Mouse (Mus musculus): Measurements from ENCODE around the gene Gm20388. TPM values are rescaled to one million over a fixed set of nuclear protein-coding genes. Genes with fewer than 3 reads are reported as not detected.
A peak's percentile ranks its signal among the peaks of the same experiment; 100 is the strongest.

Gm20388 gene
- polyA plus RNA-seq, 1 experiment from 2014 or later = 5.5 TPM

DNA sequence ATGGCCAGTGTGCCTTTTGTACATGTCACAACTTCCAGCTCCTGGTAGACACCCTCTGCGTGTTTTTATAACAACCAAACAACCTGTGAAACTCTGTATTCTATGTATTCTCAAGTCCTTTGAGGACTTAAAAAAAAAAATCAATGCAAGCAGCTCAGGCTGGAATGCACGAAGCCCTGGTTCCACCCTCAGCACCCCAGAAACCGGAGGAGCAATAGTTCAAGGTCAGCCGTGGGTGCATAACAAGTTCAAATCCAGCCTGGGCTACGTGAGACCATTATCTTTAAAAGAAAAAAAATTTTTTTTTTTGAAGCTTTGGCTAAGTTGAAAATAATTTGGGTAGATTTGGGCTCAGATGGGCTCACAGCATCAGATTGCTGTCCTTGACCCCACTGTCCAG, 353.2 kb downstream of the Gm20388 start:
- Histone ChIP-seq H3K27me3 (peaks cover 5% of the 10 kb centered on the region), H3K9me3 (no peaks in the 10 kb centered on the region), H3K9ac (no peak overlapping the region), H3K4me3 (no peak overlapping the region), H3K27ac (peak overlapping the region; percentile 98), H3K4me1 (peaks cover 91% of the 10 kb centered on the region), H3K36me3 (no peaks in the 10 kb centered on the region), H3K4me2 (no peak overlapping the region)
- no peak for ATAC-seq (ENCODE audit: borderline replicate concordance, extremely low read depth, low FRiP score, low TSS enrichment)
- WGBS = 84% methylated on average over 5 of the region's 5 CpGs

GRCm38 (mm10) chr8:120264388-120264943, 353.8 kb downstream of the Gm20388 start:
- peak overlapping the region; percentile 22 for H3K4me3 ChIP-seq
- H3K27ac ChIP-seq = peak overlapping the region; percentile 98
- H3K4me2 ChIP-seq = peak overlapping the region; percentile 58
- H3K9me3 ChIP-seq = no peaks in the 10 kb centered on the region
- no peak for ATAC-seq (ENCODE audit: borderline replicate concordance, extremely low read depth, low FRiP score, low TSS enrichment)
- H3K4me1 ChIP-seq = peaks cover 94% of the 10 kb centered on the region
- H3K36me3 ChIP-seq = no peaks in the 10 kb centered on the region
- peaks cover 5% of the 10 kb centered on the region for H3K27me3 ChIP-seq
- no peak overlapping the region for H3K9ac ChIP-seq
- 22% methylated on average over 13 of the region's 13 CpGs for WGBS

DNA sequence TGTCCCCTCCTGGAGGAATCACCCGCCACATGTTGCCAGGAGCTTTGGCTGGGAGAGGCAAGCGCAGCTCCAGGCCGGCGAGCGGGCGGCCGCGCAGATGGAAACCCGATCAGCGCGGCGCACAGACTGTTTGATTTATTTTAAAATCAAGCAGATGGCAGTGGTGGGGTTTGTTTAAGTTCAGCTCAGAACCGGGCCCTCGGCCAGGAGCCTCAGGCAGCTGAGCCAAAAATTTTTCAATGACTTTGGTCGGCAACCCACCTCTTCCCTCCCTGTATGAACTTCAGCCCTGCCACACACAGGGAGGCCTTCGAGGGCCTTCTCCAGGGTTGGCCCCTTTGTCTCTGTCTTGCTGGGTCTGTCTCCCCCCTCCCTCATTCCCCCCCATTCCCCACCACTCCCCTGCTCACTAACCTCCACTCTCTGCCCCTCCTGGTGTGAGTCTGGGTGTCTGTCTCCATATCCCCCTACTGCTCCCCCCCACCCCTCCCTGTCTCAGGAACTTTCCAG, 354.4 kb downstream of the Gm20388 start:
- peaks cover 5% of the 10 kb centered on the region for H3K27me3 ChIP-seq
- H3K4me3 ChIP-seq = peak overlapping the region; percentile 22
- peak; percentile 79 for ATAC-seq (ENCODE audit: borderline replicate concordance, extremely low read depth, low FRiP score, low TSS enrichment)
- peak overlapping the region; percentile 98 for H3K27ac ChIP-seq
- peak overlapping the region; percentile 58 for H3K4me2 ChIP-seq
- H3K36me3 ChIP-seq = no peaks in the 10 kb centered on the region
- no peak overlapping the region for H3K9ac ChIP-seq
- H3K4me1 ChIP-seq = peaks cover 96% of the 10 kb centered on the region
- WGBS = under 1% methylated on average over 16 of the region's 16 CpGs
- no peaks in the 10 kb centered on the region for H3K9me3 ChIP-seq

- Histone ChIP-seq H3K4me2 (peak overlapping the region; percentile 58), H3K4me3 (no peak overlapping the region), H3K27ac (peak overlapping the region; percentile 98), H3K4me1 (peaks cover 96% of the 10 kb centered on the region), H3K36me3 (no peaks in the 10 kb centered on the region), H3K9me3 (no peaks in the 10 kb centered on the region), H3K9ac (0 out of 2 replicates have a peak overlapping the region, but pooled peaks have one; percentile 13), H3K27me3 (peaks cover 5% of the 10 kb centered on the region)
- ATAC-seq (ENCODE audit: borderline replicate concordance, extremely low read depth, low FRiP score, low TSS enrichment) = peak; percentile 55
- WGBS = 7% methylated on average over 4 of the region's 4 CpGs
These were observed 354.8 kb downstream of the Gm20388 start for GRCm38 (mm10) chr8:120265471-120265870.

DNA sequence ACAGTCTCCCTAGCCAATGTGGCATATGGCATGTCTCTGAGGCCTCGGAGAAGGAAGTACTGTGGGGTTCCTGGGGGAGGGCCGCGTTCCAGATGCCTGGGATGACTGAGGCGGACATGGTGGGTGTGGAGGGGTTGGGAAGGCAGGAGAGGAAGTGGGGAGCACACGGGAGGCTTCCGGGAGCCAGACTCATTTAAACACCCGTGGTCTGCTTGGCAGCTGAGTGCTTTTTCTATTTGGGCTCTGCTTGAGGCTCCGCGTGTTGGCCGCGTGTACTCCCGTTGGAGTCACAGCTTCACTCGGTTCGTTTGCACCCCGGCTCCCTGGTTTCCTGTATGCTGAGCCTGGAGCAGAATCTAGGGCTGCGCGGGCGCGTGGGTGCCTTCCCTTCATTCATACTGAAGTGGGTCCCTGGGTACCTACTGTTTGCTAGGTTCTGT, 357.9 kb downstream of the Gm20388 start:
- WGBS = 42% methylated on average over 19 of the region's 19 CpGs
- Histone ChIP-seq H3K36me3 (no peaks in the 10 kb centered on the region), H3K4me1 (peaks cover 71% of the 10 kb centered on the region), H3K27me3 (0 out of 2 replicates have a peak, but pooled peaks cover under 1% of the 10 kb centered on the region), H3K9ac (0 out of 2 replicates have a peak overlapping the region, but pooled peaks have one; percentile 2), H3K9me3 (no peaks in the 10 kb centered on the region), H3K4me3 (no peak overlapping the region), H3K4me2 (no peak overlapping the region), H3K27ac (0 out of 2 replicates have a peak overlapping the region, but pooled peaks have one; percentile 31)
- no peak for ATAC-seq (ENCODE audit: borderline replicate concordance, extremely low read depth, low FRiP score, low TSS enrichment)

- H3K27me3 ChIP-seq = no peaks in the 10 kb centered on the region
- H3K4me3 ChIP-seq = no peak overlapping the region
- H3K27ac ChIP-seq = no peak overlapping the region
- no peak overlapping the region for H3K4me2 ChIP-seq
- H3K4me1 ChIP-seq = peaks cover 67% of the 10 kb centered on the region
- 70% methylated on average over 13 of the region's 13 CpGs for WGBS
- no peak for ATAC-seq (ENCODE audit: borderline replicate concordance, extremely low read depth, low FRiP score, low TSS enrichment)
- H3K9me3 ChIP-seq = no peaks in the 10 kb centered on the region
- no peak overlapping the region for H3K9ac ChIP-seq
- H3K36me3 ChIP-seq = no peaks in the 10 kb centered on the region
These were observed 359.8 kb downstream of the Gm20388 start for GRCm38 (mm10) chr8:120270449-120270848.

DNA sequence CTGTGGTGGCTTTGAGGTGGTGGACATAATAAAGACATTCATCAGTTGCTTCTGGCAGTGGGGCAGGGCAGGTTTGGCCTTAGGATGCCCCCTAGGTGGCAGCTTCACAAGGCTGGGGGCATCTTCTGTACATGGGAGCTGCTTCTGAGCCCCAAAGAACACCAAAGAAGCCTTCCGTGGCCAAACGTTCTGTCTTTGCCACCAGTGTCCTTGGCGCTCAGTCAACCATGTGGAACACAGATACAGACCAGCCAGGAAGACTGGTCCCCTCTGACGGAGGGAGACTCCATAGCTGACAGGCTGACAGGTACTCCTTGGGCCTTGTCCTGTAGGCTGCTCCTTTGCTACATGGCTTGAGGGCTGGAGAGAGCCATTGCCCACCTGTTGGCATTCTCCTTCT, 362.8 kb downstream of the Gm20388 start:
- WGBS = 76% methylated on average over 4 of the region's 4 CpGs
- ATAC-seq (ENCODE audit: borderline replicate concordance, extremely low read depth, low FRiP score, low TSS enrichment) = no peak
- Histone ChIP-seq H3K9ac (no peak overlapping the region), H3K4me2 (no peak overlapping the region), H3K4me1 (peaks cover 66% of the 10 kb centered on the region), H3K4me3 (no peak overlapping the region), H3K36me3 (no peaks in the 10 kb centered on the region), H3K9me3 (no peaks in the 10 kb centered on the region), H3K27ac (no peak overlapping the region), H3K27me3 (no peaks in the 10 kb centered on the region)

GRCm38 (mm10) chr8:120276051-120276890, 365.6 kb downstream of the Gm20388 start:
- Histone ChIP-seq H3K4me1 (peaks cover 64% of the 10 kb centered on the region), H3K9me3 (no peaks in the 10 kb centered on the region), H3K27ac (peak overlapping the region; percentile 97), H3K4me2 (peak overlapping the region; percentile 65), H3K27me3 (no peaks in the 10 kb centered on the region), H3K9ac (peak overlapping the region; percentile 21), H3K4me3 (peak overlapping the region; percentile 38), H3K36me3 (no peaks in the 10 kb centered on the region)
- under 1% methylated on average over 49 of the region's 49 CpGs for WGBS
- peak; percentile 88 for ATAC-seq (ENCODE audit: borderline replicate concordance, extremely low read depth, low FRiP score, low TSS enrichment)

DNA sequence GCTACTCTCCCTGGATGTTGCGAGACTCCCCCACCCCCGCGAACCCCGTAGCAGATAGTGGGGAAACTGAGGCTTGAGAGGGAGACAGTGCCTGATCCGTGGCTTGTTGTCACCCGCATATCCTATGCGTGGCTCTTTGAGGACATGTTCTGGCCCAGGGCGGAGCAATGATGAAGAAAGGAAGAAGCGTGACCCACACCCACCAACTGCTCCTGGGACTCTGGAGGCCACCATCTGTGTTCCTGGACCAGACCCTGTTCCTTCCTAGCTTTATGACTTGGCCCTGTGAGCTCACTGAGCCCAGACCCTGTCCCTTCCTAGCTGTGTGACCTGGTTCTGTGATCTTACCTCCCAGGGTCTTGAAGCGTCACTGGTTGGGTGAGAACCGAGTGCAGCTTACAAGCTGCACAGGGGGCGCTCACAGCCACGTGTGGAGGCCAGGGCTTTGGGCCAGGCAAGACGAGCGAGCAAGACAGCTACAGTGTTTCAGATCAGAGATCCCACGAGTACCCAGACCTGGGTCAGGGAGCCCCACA, 366.3 kb downstream of the Gm20388 start:
- Histone ChIP-seq H3K4me3 (peak overlapping the region; percentile 38), H3K4me1 (peaks cover 69% of the 10 kb centered on the region), H3K27ac (peak overlapping the region; percentile 97), H3K27me3 (no peaks in the 10 kb centered on the region), H3K4me2 (peak overlapping the region; percentile 65), H3K36me3 (no peaks in the 10 kb centered on the region), H3K9ac (peak overlapping the region; percentile 21), H3K9me3 (no peaks in the 10 kb centered on the region)
- ATAC-seq (ENCODE audit: borderline replicate concordance, extremely low read depth, low FRiP score, low TSS enrichment) = peak; percentile 1
- WGBS = 7% methylated on average over 16 of the region's 16 CpGs

DNA sequence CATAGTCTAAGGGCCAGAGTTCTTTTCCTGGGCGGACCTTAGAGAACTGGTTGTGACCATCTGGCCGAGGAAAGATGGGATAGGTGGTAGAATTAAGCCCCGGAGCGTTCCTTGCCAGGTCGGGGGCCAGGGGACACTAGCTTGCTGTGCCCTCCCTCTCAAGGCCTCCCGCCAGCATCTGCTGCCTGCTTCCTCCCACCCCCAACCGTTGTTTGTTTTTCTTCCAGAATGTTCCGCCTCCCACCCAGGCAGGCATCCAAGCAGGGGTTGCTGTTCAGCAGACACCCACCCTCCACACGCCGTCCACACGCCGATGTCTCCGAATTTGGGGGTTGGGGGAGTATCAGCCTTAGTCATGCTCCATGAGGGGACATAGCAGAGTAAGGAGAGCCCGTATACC, 367.4 kb downstream of the Gm20388 start:
- 35% methylated on average over 14 of the region's 14 CpGs for WGBS

GRCm38 (mm10) chr8:120279418-120279817, 368.8 kb downstream of the Gm20388 start:
- no peaks in the 10 kb centered on the region for H3K9me3 ChIP-seq
- H3K36me3 ChIP-seq = no peaks in the 10 kb centered on the region
- peak overlapping the region; percentile 97; the same call in 1 of the 2 replicates for H3K27ac ChIP-seq
- no peak overlapping the region for H3K4me2 ChIP-seq
- ATAC-seq (ENCODE audit: borderline replicate concordance, extremely low read depth, low FRiP score, low TSS enrichment) = no peak
- no peak overlapping the region for H3K4me3 ChIP-seq
- no peaks in the 10 kb centered on the region for H3K27me3 ChIP-seq
- H3K4me1 ChIP-seq = peaks cover 85% of the 10 kb centered on the region
- H3K9ac ChIP-seq = no peak overlapping the region
- 67% methylated on average over 8 of the region's 8 CpGs for WGBS

More for the DNA sequence above, 367.4 kb downstream of the Gm20388 start:
- no peak overlapping the region for H3K4me3 ChIP-seq
- ATAC-seq (ENCODE audit: borderline replicate concordance, extremely low read depth, low FRiP score, low TSS enrichment) = no peak
- H3K27ac ChIP-seq = peak overlapping the region; percentile 97
- no peak overlapping the region for H3K9ac ChIP-seq
- H3K4me1 ChIP-seq = peaks cover 78% of the 10 kb centered on the region
- H3K4me2 ChIP-seq = peak overlapping the region; percentile 16; the same call in 1 of the 2 replicates
- no peaks in the 10 kb centered on the region for H3K36me3 ChIP-seq
- H3K27me3 ChIP-seq = no peaks in the 10 kb centered on the region
- H3K9me3 ChIP-seq = no peaks in the 10 kb centered on the region

Measured in lung, embryonic 15.5 days (tissue).